Comparison of ENCODE assay signal across 27 mouse cellular contexts in genomic region chr11:3362854-3363253, GRCm38 (mm10).
"Had no signal": no experiment of that assay in that cellular context is flagged by ENCODE, and none has a peak within 500 bp of the region (broad histone marks: within the 10 kb centered on the region; RNA-seq: fewer than 3 reads in every experiment).

No protein-coding gene starts in this region.

- H3K9ac ChIP-seq: embryonic facial prominence, embryonic 12.5 days; embryonic facial prominence, embryonic 13.5 days; forebrain, embryonic 12.5 days; forebrain, embryonic 13.5 days; forebrain, embryonic 15.5 days; forebrain, postnatal 0 days had no signal

- H3K27ac ChIP-seq: embryonic facial prominence, embryonic 12.5 days; embryonic facial prominence, embryonic 13.5 days; forebrain, embryonic 10.5 days; forebrain, embryonic 12.5 days; forebrain, embryonic 13.5 days; forebrain, embryonic 15.5 days; gastrocnemius, adult 2 months; heart, adult 2 months; heart, embryonic 10.5 days had no signal

- H3K4me1 ChIP-seq: embryonic facial prominence, embryonic 12.5 days; forebrain, embryonic 10.5 days; forebrain, embryonic 12.5 days; forebrain, embryonic 13.5 days; forebrain, embryonic 15.5 days had no signal

- DNase-seq: cerebellum, adult 8-10 months; cerebellum, adult 9-10 months; cerebellum, adult 9-11 months; cerebellum, postnatal 10 days; cerebellum, postnatal 14 days; cerebellum, postnatal 25 days; cerebellum, postnatal 36 days; forebrain, postnatal 0 days; gastrocnemius, adult 2 months; gastrocnemius, postnatal 10 days; gastrocnemius, postnatal 14 days; gastrocnemius, postnatal 25 days; gastrocnemius, postnatal 36 days; heart, adult 11 months; heart, adult 18-20 months; heart, adult 2 months had no signal

- ATAC-seq: forebrain, embryonic 13.5 days; forebrain, embryonic 14.5 days; forebrain, embryonic 15.5 days; forebrain, embryonic 16.5 days; forebrain, postnatal 0 days had no signal

- H3K4me3 ChIP-seq: embryonic facial prominence, embryonic 12.5 days; embryonic facial prominence, embryonic 13.5 days; erythroblast, embryonic 14.5 days; forebrain, embryonic 10.5 days; forebrain, embryonic 12.5 days; forebrain, embryonic 13.5 days; forebrain, embryonic 15.5 days; gastrocnemius, adult 2 months; heart, adult 2 months; heart, embryonic 10.5 days had no signal

- H3K4me2 ChIP-seq: embryonic facial prominence, embryonic 12.5 days; embryonic facial prominence, embryonic 13.5 days; forebrain, embryonic 12.5 days; forebrain, embryonic 13.5 days; forebrain, embryonic 15.5 days; heart, embryonic 11.5 days had no signal

- H3K27me3 ChIP-seq: embryonic facial prominence, embryonic 12.5 days; embryonic facial prominence, embryonic 13.5 days; forebrain, embryonic 12.5 days; forebrain, embryonic 13.5 days; forebrain, embryonic 15.5 days had no signal

- H3K9me3 ChIP-seq: embryonic facial prominence, embryonic 12.5 days; forebrain, embryonic 15.5 days; heart, embryonic 10.5 days had no signal
